Mouse (Mus musculus) midbrain, postnatal 0 days (tissue): ENCODE results near the gene Eif5b. TPM values are rescaled to one million over a fixed set of nuclear protein-coding genes. Genes with fewer than 3 reads are reported as not detected.
A peak's percentile ranks its signal among the peaks of the same experiment; 100 is the strongest.

Source experiments
- ATAC-seq: fragments of 200-750 bp; cut with Nextera tagmentation; 2 replicates; pipeline ENCODE4 v1.8.0; 2017; ENCODE audit warnings: moderate number of reproducible peaks, mild to moderate bottlenecking, moderate TSS enrichment, moderate library complexity; ENCODE audit not compliant: low FRiP score
- DNase-seq: peaks from one replicate; pipeline ENCODE4 v3.0.0-alpha.2; 2015; ENCODE audit warnings: low spot score
- H3K27ac ChIP-seq: fragments of 300-500 bp; sonication (generic); 2 replicates; pipeline ENCODE4 v1.5.1; 2014; ENCODE audit warnings: low read depth, mild to moderate bottlenecking, low read length, mixed read lengths
- H3K27me3 ChIP-seq: fragments of 300-500 bp; sonication (generic); 2 replicates; pipeline ENCODE4 v1.6.1; 2014; ENCODE audit warnings: low read length, control low read depth, mixed read lengths; ENCODE audit not compliant: insufficient read depth
- H3K36me3 ChIP-seq: fragments of 300-500 bp; sonication (generic); 2 replicates; pipeline ENCODE4 v1.6.1; 2014; ENCODE audit warnings: low read length, control low read depth, mixed read lengths; ENCODE audit not compliant: insufficient read depth
- H3K4me1 ChIP-seq: fragments of 300-500 bp; sonication (generic); 2 replicates; pipeline ENCODE4 v1.6.1; 2014; ENCODE audit warnings: mild to moderate bottlenecking, control low read depth, antibody characterized with exemption, low read length, mixed read lengths; ENCODE audit not compliant: insufficient read depth
- H3K4me2 ChIP-seq: fragments of 300-500 bp; sonication (generic); 2 replicates; pipeline ENCODE4 v1.6.1; 2014; ENCODE audit warnings: low read depth, mild to moderate bottlenecking, low read length, mixed read lengths; ENCODE audit not compliant: poor library complexity, severe bottlenecking
- H3K4me3 ChIP-seq: fragments of 300-500 bp; sonication (generic); 2 replicates; pipeline ENCODE4 v1.5.1; 2014; ENCODE audit warnings: low read depth, mild to moderate bottlenecking, low read length, moderate library complexity
- H3K9ac ChIP-seq: fragments of 300-500 bp; sonication (generic); replicated peaks from 2 replicates; pipeline ENCODE4 v1.6.1; 2014; ENCODE audit warnings: mild to moderate bottlenecking, low read length, moderate library complexity, mixed read lengths; ENCODE audit not compliant: poor library complexity, severe bottlenecking
- H3K9me3 ChIP-seq: fragments of 300-500 bp; sonication (generic); 2 replicates; pipeline ENCODE4 v1.6.1; 2016; ENCODE audit warnings: low read length, control low read depth
- CTCF ChIP-seq: IDR thresholded peaks from 2 replicates; pipeline ENCODE4 v1.5.1; 2016; ENCODE audit warnings: antibody characterized with exemption, mild to moderate bottlenecking
- WGBS: fragments of 180-500 bp; shearing (Covaris S2); extraction: QIAGEN DNeasy Blood & Tissue Kit; methylation state at CpG from one replicate; pipeline ENCODE4 v1.1.7; 2014; 5-methylcytosine and 5-hydroxymethylcytosine counted together
- polyA plus RNA-seq: library from polyadenylated mRNA; unstranded; fragments of >200 nt; fragmentation: Nextera tagmentation; extraction: Ambion mirVana; gene quantifications from 2 replicates; pipeline ENCODE4 v1.2.1, GENCODE M21; 2015
- total RNA-seq: library from RNA; depleted of rRNA; stranded (reverse); fragments of >200 nt; gene quantifications from 2 replicates; pipeline ENCODE4 v1.2.3, GENCODE M21; 2014

Eif5b gene
- total and polyA plus RNA-seq, 2 experiments from 2014 or later: 6.6 to 19.6 TPM

DNA sequence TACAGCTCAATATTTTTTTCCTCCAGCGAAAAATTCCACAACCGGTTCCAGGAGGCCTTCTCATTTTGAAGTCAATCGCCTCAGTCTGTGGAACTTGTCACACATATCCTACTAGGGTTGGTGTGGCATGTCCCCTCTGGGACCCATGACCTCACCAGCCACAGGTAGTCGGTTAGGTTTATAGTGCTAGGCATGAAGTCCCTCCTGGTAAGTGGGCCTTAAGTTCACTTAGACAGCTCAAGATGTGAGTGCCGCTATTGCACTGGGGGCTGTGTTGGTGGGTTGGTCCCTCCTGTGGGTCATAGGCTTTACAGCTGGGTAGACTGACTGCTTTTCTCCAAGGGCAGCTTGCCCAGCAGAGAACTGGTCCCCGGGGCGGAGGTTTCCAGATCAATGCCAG is 20.5 kb upstream of the Eif5b start:
- 90% methylated on average over 7 of the region's 7 CpGs for whole genome bisulfite sequencing

DNA sequence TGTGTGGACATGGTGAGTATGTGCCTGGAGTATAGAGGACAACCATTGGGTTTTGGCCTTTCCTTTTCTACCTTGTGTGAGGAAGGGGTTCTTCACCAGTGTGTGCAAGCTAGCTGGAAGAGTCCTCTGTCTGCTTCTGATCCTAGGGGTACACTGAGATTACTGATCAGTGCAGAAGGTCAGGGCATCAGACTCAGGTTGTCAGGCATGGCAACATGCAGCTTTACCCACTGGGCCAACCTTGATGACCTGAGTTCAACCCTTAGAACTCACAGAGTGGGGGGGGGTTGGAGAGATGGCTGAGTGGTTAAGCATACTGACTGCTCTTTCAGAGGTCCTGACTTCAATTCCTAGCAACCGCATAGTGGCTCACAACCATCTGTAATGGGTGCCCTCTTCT is 13.5 kb upstream of the Eif5b start:
- Histone ChIP-seq H3K4me2 (no peak overlapping the region), H3K9me3 (no peaks in the 10 kb centered on the region), H3K4me3 (no peak overlapping the region), H3K36me3 (peaks cover 19% of the 10 kb centered on the region), H3K4me1 (no peaks in the 10 kb centered on the region), H3K27ac (no peak overlapping the region), H3K9ac (no peak overlapping the region), H3K27me3 (no peaks in the 10 kb centered on the region)
- TF ChIP-seq CTCF: no peak
- 94% methylated on average over 1 of the region's 1 CpGs for WGBS
- ATAC-seq (0 out of 2 replicates have a peak, but pooled peaks have one; percentile 20), DNase-seq (no peak)

More for the DNA sequence above, 20.5 kb upstream of the Eif5b start:
- Histone ChIP-seq H3K4me3 (no peak overlapping the region), H3K9me3 (no peaks in the 10 kb centered on the region), H3K36me3 (no peaks in the 10 kb centered on the region), H3K27me3 (no peaks in the 10 kb centered on the region), H3K9ac (no peak overlapping the region), H3K4me2 (no peak overlapping the region), H3K4me1 (no peaks in the 10 kb centered on the region), H3K27ac (no peak overlapping the region)
- ATAC-seq (no peak), DNase-seq (no peak)
- no peak for TF ChIP-seq CTCF

DNA sequence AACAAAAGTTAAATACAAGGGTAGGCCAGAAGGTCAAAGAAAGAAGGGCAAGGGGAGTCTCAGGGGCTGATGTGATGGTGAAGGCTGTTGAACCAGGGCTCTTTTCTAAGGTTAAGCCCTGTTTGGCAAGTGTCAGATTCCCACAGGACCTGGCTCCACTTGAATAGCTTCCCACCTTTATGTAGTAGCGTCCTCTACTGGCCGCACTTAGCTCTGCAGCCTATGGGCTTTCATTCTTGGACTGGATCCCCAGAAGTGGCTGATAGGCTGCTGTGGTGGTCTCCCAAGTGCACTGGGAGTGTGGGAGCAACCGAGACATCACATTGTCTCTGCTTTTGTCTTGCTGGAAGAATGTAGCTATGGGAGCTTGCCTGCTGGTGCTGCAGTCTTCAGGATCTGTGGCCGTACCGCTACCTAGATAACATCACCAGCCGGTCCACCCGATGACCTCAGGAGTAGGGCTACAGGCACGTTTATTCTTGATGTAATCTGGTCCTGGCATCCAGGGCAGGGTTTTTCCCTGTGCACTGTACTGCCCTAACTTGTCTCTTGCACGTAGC is 12.0 kb upstream of the Eif5b start:
- no peaks in the 10 kb centered on the region for H3K9me3 ChIP-seq
- no peak overlapping the region for H3K4me3 ChIP-seq
- no peak overlapping the region for H3K4me2 ChIP-seq
- 85% methylated on average over 9 of the region's 9 CpGs for WGBS
- H3K27ac ChIP-seq: no peak overlapping the region
- peaks cover 30% of the 10 kb centered on the region for H3K36me3 ChIP-seq
- ATAC-seq (no peak; the same call in 1 of the 2 replicates), DNase-seq (peak; percentile 72)
- TF ChIP-seq CTCF: peak; percentile 77
- no peak overlapping the region for H3K9ac ChIP-seq
- no peaks in the 10 kb centered on the region for H3K4me1 ChIP-seq
- no peaks in the 10 kb centered on the region for H3K27me3 ChIP-seq

DNA sequence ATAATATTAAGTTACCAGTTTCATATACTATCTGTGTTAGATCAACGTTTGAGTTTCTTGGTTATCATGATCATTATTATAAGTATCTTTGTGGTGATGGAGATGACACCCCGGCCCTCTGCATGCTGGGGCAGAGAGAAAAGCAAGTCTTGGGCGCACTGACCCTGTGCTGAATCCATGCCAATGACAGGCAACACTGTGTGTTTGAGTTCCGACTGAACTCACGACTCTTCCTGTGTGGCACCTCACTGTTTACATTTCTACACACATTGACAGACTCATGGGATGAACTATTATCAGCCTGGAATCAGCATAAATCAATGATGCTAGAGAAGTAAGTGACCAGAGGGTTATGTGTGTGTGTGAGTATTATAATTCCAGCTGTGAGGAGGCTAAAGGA is 10.0 kb upstream of the Eif5b start:
- Histone ChIP-seq H3K27ac (no peak overlapping the region), H3K4me2 (no peak overlapping the region), H3K4me1 (no peaks in the 10 kb centered on the region), H3K27me3 (no peaks in the 10 kb centered on the region), H3K4me3 (no peak overlapping the region), H3K9ac (no peak overlapping the region), H3K9me3 (no peaks in the 10 kb centered on the region), H3K36me3 (peaks cover 45% of the 10 kb centered on the region)
- WGBS: 94% methylated on average over 5 of the region's 5 CpGs
- no peak for TF ChIP-seq CTCF
- DNase-seq (no peak), ATAC-seq (no peak)

DNA sequence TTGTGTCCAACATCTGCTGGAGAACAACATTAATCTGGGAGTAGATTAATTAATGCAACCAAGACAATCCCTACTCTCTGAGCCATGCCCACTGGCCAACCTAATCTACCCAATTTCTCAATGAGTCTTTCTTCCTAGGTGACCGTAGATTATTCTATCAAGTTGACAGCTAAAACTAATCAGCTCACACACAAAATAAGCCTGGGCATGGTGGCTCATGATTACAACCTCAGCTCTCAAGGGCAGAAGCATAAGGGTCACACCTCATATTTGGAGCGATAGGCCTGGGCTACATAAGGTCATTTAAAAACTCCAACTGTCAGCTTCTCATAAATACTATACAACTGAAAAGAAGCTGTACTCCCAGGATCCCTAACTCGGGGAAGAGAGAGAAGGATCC is 1.6 kb upstream of the Eif5b start:
- Histone ChIP-seq H3K27me3 (no peaks in the 10 kb centered on the region), H3K4me3 (peak overlapping the region; percentile 81), H3K9ac (peak overlapping the region; percentile 77), H3K27ac (peak overlapping the region; percentile 94), H3K9me3 (no peaks in the 10 kb centered on the region), H3K36me3 (peaks cover 31% of the 10 kb centered on the region), H3K4me1 (peaks cover 13% of the 10 kb centered on the region), H3K4me2 (peak overlapping the region; percentile 58)
- TF ChIP-seq CTCF: no peak
- WGBS: 43% methylated on average over 3 of the region's 3 CpGs
- no peak for DNase-seq
- no peak for ATAC-seq

DNA sequence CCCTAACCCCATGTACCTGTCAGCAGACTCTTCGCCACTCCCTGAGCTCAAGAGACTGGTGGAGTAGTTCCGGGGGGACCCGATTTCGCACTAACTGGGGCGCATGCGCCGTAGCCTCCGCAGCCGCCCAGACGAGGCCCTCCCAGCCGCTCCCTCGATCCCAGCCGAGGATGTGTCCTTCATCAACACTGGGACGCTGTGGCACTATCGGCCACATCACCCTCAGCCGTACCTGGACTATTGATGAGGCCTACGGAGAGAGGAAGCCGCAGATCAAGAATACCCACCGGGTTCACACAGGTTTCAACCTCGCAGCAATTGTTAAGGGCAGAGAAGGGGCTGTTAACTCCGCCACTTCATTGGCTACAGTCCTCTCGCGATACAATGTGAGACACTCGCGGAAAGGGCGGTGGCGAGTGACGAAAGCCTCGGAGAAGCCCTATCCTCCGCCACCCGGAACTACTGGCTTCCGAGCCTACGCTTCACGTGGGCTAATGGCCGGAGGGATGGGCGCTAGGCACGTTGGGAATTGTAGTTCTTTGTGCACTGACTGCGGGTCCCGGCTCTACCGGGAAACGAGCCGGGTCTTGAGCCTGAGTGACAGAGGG is 829 bp upstream of the Eif5b start:
- H3K4me3 ChIP-seq: peak overlapping the region; percentile 81
- H3K36me3 ChIP-seq: peaks cover 26% of the 10 kb centered on the region
- DNase-seq (peak; percentile 99), ATAC-seq (peak; percentile 96)
- peak overlapping the region; percentile 75 for H3K4me2 ChIP-seq
- peak overlapping the region; percentile 94 for H3K27ac ChIP-seq
- peaks cover 13% of the 10 kb centered on the region for H3K4me1 ChIP-seq
- peak overlapping the region; percentile 77 for H3K9ac ChIP-seq
- no peak for TF ChIP-seq CTCF
- H3K27me3 ChIP-seq: no peaks in the 10 kb centered on the region
- under 1% methylated on average over 42 of the region's 42 CpGs for WGBS
- H3K9me3 ChIP-seq: no peaks in the 10 kb centered on the region
